12 mouse cellular contexts compared by ENCODE assay signal in genomic region chr9:103503586-103504298, GRCm38 (mm10). TPM values are rescaled to one million over a fixed set of nuclear protein-coding genes. Genes with fewer than 3 reads are reported as not detected.
A peak's percentile ranks its signal among the peaks of the same experiment; 100 is the strongest.
DNase-seq lines count a peak whose midpoint lies in the region; ATAC-seq and TF ChIP-seq lines count a peak whose summit lies in the region.
"Had no signal": no experiment of that assay in that cellular context is flagged by ENCODE, and none has a peak within 500 bp of the region (broad histone marks: within the 10 kb centered on the region; RNA-seq: fewer than 3 reads in every experiment).

No protein-coding gene starts in this region.

- H3K4me1 ChIP-seq in cerebellum, adult 2 months (ENCODE audit: control insufficient read depth, insufficient read depth, low read length): peaks cover 52% of the 10 kb centered on the region
- no peaks in the 10 kb centered on the region for H3K4me1 ChIP-seq in MEL (ENCODE audit: control insufficient read depth in 1 of 2, insufficient read depth in 2 of 2, low read length in 2 of 2)
- peaks cover 37% of the 10 kb centered on the region for H3K4me1 ChIP-seq in forebrain, postnatal 0 days (ENCODE audit: insufficient read depth)
- peaks cover 11% of the 10 kb centered on the region for H3K4me1 ChIP-seq in thymus, adult 2 months (replicated peaks; ENCODE audit: control insufficient read depth, insufficient read depth, low read length)

- H3K9me3 ChIP-seq in MEL (replicated peaks; ENCODE audit: insufficient read depth, low read length): no peaks in the 10 kb centered on the region
- no peaks in the 10 kb centered on the region for H3K9me3 ChIP-seq in forebrain, postnatal 0 days (ENCODE audit: low read length)

- TF ChIP-seq RAD21 in MEL (IDR thresholded peaks at IDR 0.05; ENCODE audit: low read depth, low read length): no peak

- ATAC-seq in forebrain, postnatal 0 days: no peak
- ATAC-seq: liver, postnatal 0 days; Patski had no signal

- no peak for TF ChIP-seq EP300 in MEL (IDR thresholded peaks at IDR 0.05; ENCODE audit: low read depth in 1 of 2, low read length in 2 of 2)

- H3K9ac ChIP-seq in MEL (ENCODE audit: control insufficient read depth, low read depth, low read length, poor library complexity, severe bottlenecking): no peak overlapping the region
- no peak overlapping the region for H3K9ac ChIP-seq in forebrain, postnatal 0 days
- H3K9ac ChIP-seq: liver, postnatal 0 days had no signal

- 96% methylated on average over 3 of the region's 3 CpGs for WGBS in cerebellum, adult 2 months
- WGBS in forebrain, postnatal 0 days: 79% methylated on average over 3 of the region's 3 CpGs
- WGBS in thymus, adult 2 months: 56% methylated on average over 3 of the region's 3 CpGs

- no peaks in the 10 kb centered on the region for H3K79me2 ChIP-seq in MEL (ENCODE audit: control insufficient read depth, insufficient read depth, low read length, poor library complexity)

- peak overlapping the region; percentile 43; the same call in 1 of the 2 replicates for H3K27ac ChIP-seq in cerebellum, adult 2 months (ENCODE audit: insufficient read depth, low read length)
- H3K27ac ChIP-seq in MEL (ENCODE audit: control insufficient read depth, low read depth, low read length): no peak overlapping the region
- H3K27ac ChIP-seq in forebrain, postnatal 0 days (ENCODE audit: low read depth, low read length): peak overlapping the region; percentile 76
- H3K27ac ChIP-seq in thymus, adult 2 months (ENCODE audit: control insufficient read depth, insufficient read depth, low read length): no peak overlapping the region

- DNase-seq in cerebellum, adult 2 months: no peak
- no peak for DNase-seq in cerebellum, adult 11-12 months
- DNase-seq in kidney, postnatal 36 days: peak; percentile 49 to 70
- DNase-seq in kidney, postnatal 10 days: no peak
- DNase-seq in MEL (ENCODE audit: low read depth, low spot score): peak; percentile 2
- no peak for DNase-seq in forebrain, postnatal 0 days
- no peak for DNase-seq in frontal cortex, adult 2 months (ENCODE audit: extremely low spot score in 1 of 2, low spot score in 1 of 2)
- DNase-seq in thymus, adult 2 months: no peak
- DNase-seq: adrenal gland, adult 2 months; layer of hippocampus, postnatal 36 days; liver, postnatal 0 days had no signal

- no peaks in the 10 kb centered on the region for H3K27me3 ChIP-seq in cerebellum, adult 2 months (ENCODE audit: control insufficient read depth, insufficient read depth, low read length)
- H3K27me3 ChIP-seq in MEL (ENCODE audit: control insufficient read depth in 1 of 2, insufficient read depth in 2 of 2, low read length in 2 of 2): no peaks in the 10 kb centered on the region
- no peaks in the 10 kb centered on the region for H3K27me3 ChIP-seq in forebrain, postnatal 0 days (ENCODE audit: insufficient read depth, low read length)
- H3K27me3 ChIP-seq in thymus, adult 2 months (ENCODE audit: control insufficient read depth, insufficient read depth, low read length): no peaks in the 10 kb centered on the region

- H3K36me3 ChIP-seq in MEL (ENCODE audit: control insufficient read depth in 1 of 2, insufficient read depth in 2 of 2, low read length in 2 of 2): no peaks in the 10 kb centered on the region
- H3K36me3 ChIP-seq in forebrain, postnatal 0 days (ENCODE audit: insufficient read depth): peaks cover 10% of the 10 kb centered on the region; the same call in 1 of the 2 replicates
- no peaks in the 10 kb centered on the region for H3K36me3 ChIP-seq in thymus, adult 2 months (ENCODE audit: control insufficient read depth, insufficient read depth, low read length)

- no peak overlapping the region for H3K4me2 ChIP-seq in forebrain, postnatal 0 days (ENCODE audit: low read depth)

- H3K4me3 ChIP-seq in cerebellum, adult 2 months (replicated peaks; ENCODE audit: insufficient read depth, low read depth, low read length): no peak overlapping the region
- no peak overlapping the region for H3K4me3 ChIP-seq in MEL (ENCODE audit: control insufficient read depth in 1 of 2, insufficient read depth in 1 of 2, low read depth in 2 of 2, low read length in 2 of 2)
- H3K4me3 ChIP-seq in forebrain, postnatal 0 days (ENCODE audit: low read depth, low read length): no peak overlapping the region
- H3K4me3 ChIP-seq in thymus, adult 2 months (ENCODE audit: control insufficient read depth, insufficient read depth, low read length): no peak overlapping the region

- TF ChIP-seq CTCF in cerebellum, adult 2 months (IDR thresholded peaks at IDR 0.05; ENCODE audit: borderline replicate concordance, insufficient read depth, low read depth, low read length): no peak
- TF ChIP-seq CTCF in MEL (IDR thresholded peaks at IDR 0.05 in 2 of 3, conservative IDR thresholded peaks at IDR 0.05 in 1 of 3; ENCODE audit: control insufficient read depth in 1 of 3, insufficient read depth in 1 of 3, low read depth in 2 of 3, low read length in 3 of 3, poor library complexity in 1 of 3, severe bottlenecking in 1 of 3): no peak
- no peak for TF ChIP-seq CTCF in forebrain, postnatal 0 days (IDR thresholded peaks at IDR 0.05; ENCODE audit: low read depth)
- no peak for TF ChIP-seq CTCF in thymus, adult 2 months (IDR thresholded peaks at IDR 0.05; ENCODE audit: borderline replicate concordance, control insufficient read depth, extremely low read depth, insufficient read depth, low read length, poor library complexity)

- no peak for TF ChIP-seq POLR2A in cerebellum, adult 2 months (IDR thresholded peaks at IDR 0.05; ENCODE audit: borderline replicate concordance, insufficient read depth, low read length)
- TF ChIP-seq POLR2A in MEL (IDR thresholded peaks at IDR 0.05; ENCODE audit: control insufficient read depth in 1 of 2, insufficient read depth in 1 of 2, low read depth in 1 of 2, low read length in 2 of 2, poor library complexity in 1 of 2): no peak
- TF ChIP-seq POLR2A in thymus, adult 2 months (IDR thresholded peaks at IDR 0.05; ENCODE audit: control insufficient read depth, extremely low read depth, insufficient read depth, low read length, poor library complexity): no peak

TF ChIP-seq in MEL, 35 proteins besides CTCF, POLR2A, EP300 and RAD21:
- TF ChIP-seq MYC (IDR thresholded peaks at IDR 0.05; ENCODE audit: low read depth, low read length) (no peak), ZNF384 (IDR thresholded peaks at IDR 0.05; ENCODE audit: low read depth, low read length) (no peak), MEF2A (IDR thresholded peaks at IDR 0.05; ENCODE audit: extremely low read depth, insufficient replicate concordance, low read depth, low read length, poor library complexity, severe bottlenecking) (no peak), NELFE (IDR thresholded peaks at IDR 0.05; ENCODE audit: low read depth, low read length) (no peak), MAZ (IDR thresholded peaks at IDR 0.05; ENCODE audit: low read depth, low read length) (no peak), HCFC1 (IDR thresholded peaks at IDR 0.05; ENCODE audit: low read depth, low read length) (no peak), MAFK (IDR thresholded peaks at IDR 0.05; ENCODE audit: borderline replicate concordance, low read depth, low read length) (no peak), UBTF (IDR thresholded peaks at IDR 0.05; ENCODE audit: borderline replicate concordance, insufficient read depth, low read depth, low read length) (no peak), USF2 (IDR thresholded peaks at IDR 0.05; ENCODE audit: borderline replicate concordance in 1 of 2, insufficient read depth in 1 of 2, low read depth in 1 of 2, low read length in 2 of 2) (no peak), TBP (IDR thresholded peaks at IDR 0.05; ENCODE audit: low read depth, low read length) (no peak)

RNA-seq across cellular contexts. Expression of gene Bfsp2, which starts 23.5 kb away (rescaled TPM):
- polyA plus RNA-seq in cerebellum, adult 2 months (2012; rRNA removed): 7.6 and 9.2 TPM in 2 replicates
- 0.10 and 0.27 TPM in 2 replicates for total RNA-seq in MEL (2012; rRNA removed)
- polyA plus RNA-seq in MEL (2012; ENCODE audit: insufficient read depth in 1 of 2, insufficient read length in 2 of 2, low read depth in 1 of 2, low replicate concordance in 2 of 2, missing spikeins in 1 of 2): 1 to 10 TPM in 1 of 2 experiments, not detected in 1; 2.4 TPM
- 1.5 and 2.6 TPM in 2 replicates for total RNA-seq in forebrain, postnatal 0 days (2014; rRNA removed)
- 1.9 and 2.4 TPM in 2 replicates for polyA plus RNA-seq in forebrain, postnatal 0 days (2015; fragmentation: Nextera tagmentation; extraction: Ambion mirVana)
- 5.5 and 6.9 TPM in 2 replicates for polyA plus RNA-seq in frontal cortex, adult 2 months (2012; rRNA removed)
- 0.98 and 1.4 TPM in 2 replicates for polyA plus RNA-seq in thymus, adult 2 months (2012; rRNA removed)
- total RNA-seq: adrenal gland, adult 2 months had no signal
- polyA plus RNA-seq: adrenal gland, adult 2 months; Patski had no signal

Comparison
In these comparisons a context has a peak if more than half of its experiments do, and no peak if none do; other contexts are left out.
1. DNase-seq: peak in kidney, postnatal 36 days (2 of 2) and MEL (single experiment); none in cerebellum, adult 2 months (0 of 2), cerebellum, adult 11-12 months (single experiment), kidney, postnatal 10 days (single experiment), forebrain, postnatal 0 days (single experiment), frontal cortex, adult 2 months (0 of 2) and thymus, adult 2 months (single experiment).
2. H3K27ac ChIP-seq: peak in cerebellum, adult 2 months (single experiment) and forebrain, postnatal 0 days (single experiment); none in MEL (single experiment) and thymus, adult 2 months (single experiment).